Mouse (Mus musculus) right cerebral cortex, postnatal 36 days (tissue): ENCODE data around the gene Acrbp.

Experiments
- DNase-seq, 2 experiments: peaks; one replicate each; pipeline ENCODE4 v3.0.0; 2022; ENCODE audit warnings: low spot score in 2 of 2, mixed read lengths in 1 of 2

The Acrbp gene

DNA sequence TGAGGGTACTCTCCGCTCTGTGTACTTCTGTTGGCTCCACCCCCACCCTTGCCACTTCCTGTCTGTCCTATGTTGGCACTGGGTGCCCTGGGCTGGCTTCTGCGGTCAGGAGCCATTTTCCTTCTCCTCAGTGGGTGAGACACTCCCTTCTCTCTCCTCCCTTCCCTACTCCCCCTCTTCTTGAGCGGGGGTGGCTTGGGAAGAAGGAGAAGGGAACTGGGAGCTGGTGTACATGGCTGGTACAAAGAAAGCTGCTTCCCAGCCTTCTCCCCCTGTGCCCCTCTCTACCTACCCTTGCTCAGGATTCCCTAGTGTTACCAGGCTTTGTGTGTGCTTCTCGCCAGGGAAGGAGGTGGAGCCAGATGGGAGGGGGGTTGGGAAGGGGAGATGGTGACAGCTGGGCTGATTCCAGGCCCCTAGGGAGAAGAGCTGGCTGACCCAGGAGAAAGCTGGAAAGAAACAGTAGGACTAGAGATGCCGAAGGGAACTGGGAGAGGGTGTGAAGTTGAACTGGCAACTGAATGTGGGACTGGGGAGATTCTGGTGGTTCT lies 50.0 kb downstream of the Acrbp start:
- DNase-seq, result no peak

GRCm38 (mm10) chr6:125101444-125101843 lies 52.0 kb downstream of the Acrbp start:
- no peak for DNase-seq

- DNase-seq, result no peak
Observed at GRCm38 (mm10) chr6:125104223-125104622, 54.7 kb downstream of the Acrbp start.

DNA sequence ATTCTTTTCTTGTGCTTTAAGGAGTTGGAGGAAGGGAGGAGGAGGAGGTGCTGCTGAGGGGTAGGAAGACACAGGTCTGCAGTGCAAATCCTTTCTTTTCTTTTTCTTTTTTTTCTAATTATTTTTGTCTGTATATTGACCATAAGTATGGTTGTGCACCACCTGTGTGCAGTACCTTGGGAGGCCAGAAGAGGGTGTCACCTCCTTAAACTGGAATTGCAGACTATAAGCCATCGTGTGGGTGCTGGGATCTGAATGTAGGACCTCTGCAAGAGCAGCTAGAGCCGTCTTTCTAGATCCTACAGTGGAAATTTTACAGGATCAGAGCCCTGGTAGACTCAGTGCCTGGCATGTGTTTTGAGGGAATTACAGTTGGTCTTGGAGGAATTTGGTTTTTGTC lies 58.2 kb downstream of the Acrbp start:
- no peak for DNase-seq

DNA sequence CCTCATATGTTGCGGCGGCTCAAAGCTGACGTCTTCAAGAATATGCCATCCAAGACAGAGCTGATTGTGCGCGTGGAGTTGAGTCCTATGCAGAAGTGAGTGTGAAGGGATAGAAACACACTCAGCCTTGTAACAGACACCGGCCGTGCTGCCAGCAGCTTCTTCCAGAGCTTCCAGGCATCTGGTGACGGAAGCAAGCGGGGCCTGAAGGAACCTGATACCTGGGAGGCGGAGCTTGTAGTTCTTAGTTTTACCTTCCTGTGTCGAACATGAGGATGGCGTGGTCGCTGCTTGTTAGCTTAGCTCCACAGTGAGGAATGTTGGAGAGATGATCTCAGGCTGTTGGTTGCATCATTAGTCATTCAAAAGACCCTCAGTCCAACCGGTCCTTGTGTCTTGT lies 59.9 kb downstream of the Acrbp start:
- no peak for DNase-seq

DNA sequence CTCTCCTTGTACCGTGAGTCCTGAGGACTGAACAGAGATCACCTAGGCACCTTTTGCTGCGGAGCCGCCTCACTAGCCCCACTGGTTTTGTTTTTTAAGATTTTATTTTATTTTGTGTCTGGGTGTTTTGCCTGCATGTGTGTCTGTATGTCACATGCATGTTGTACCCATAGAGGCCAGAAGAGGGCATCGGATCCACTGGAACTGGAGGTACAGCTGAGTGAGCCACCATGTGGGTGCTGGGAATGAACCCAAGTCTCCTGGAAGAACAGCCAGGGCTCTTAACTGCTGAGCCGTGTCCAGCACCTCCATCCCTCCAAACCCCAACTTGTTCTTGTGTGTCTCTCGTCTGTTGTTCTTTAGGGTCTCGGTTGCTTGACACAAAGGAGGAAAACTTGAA lies 61.4 kb downstream of the Acrbp start:
- DNase-seq, result no peak

- DNase-seq, result no peak
Observed at GRCm38 (mm10) chr6:125112553-125112952, 63.1 kb downstream of the Acrbp start.
